8 mouse cellular contexts compared by ENCODE assay signal in genomic region chr7:101836271-101837153, GRCm38 (mm10). TPM values are rescaled to one million over a fixed set of nuclear protein-coding genes. Genes with fewer than 3 reads are reported as not detected.
DNase-seq lines count a peak whose midpoint lies in the region; ATAC-seq and TF ChIP-seq lines count a peak whose summit lies in the region.

No protein-coding gene starts in this region.

- peak overlapping the region; percentile 75 for H3K4me2 ChIP-seq in intestine, embryonic 14.5 days (ENCODE audit: low read length)
- peak overlapping the region; percentile 80 for H3K4me2 ChIP-seq in limb, embryonic 12.5 days
- peak overlapping the region; percentile 85 for H3K4me2 ChIP-seq in midbrain, embryonic 11.5 days

- H3K36me3 ChIP-seq in intestine, embryonic 14.5 days (ENCODE audit: control insufficient read depth, insufficient read depth, low read length) = peaks cover 26% of the 10 kb centered on the region
- peaks cover 28% of the 10 kb centered on the region for H3K36me3 ChIP-seq in limb, embryonic 12.5 days
- peaks cover 13% of the 10 kb centered on the region for H3K36me3 ChIP-seq in midbrain, embryonic 11.5 days (ENCODE audit: control insufficient read depth, insufficient read depth, low read length)
- peaks cover 26% of the 10 kb centered on the region for H3K36me3 ChIP-seq in small intestine, adult 2 months (ENCODE audit: control insufficient read depth, insufficient read depth, low read length)

- no peaks in the 10 kb centered on the region for H3K27me3 ChIP-seq in intestine, embryonic 14.5 days (replicated peaks; ENCODE audit: control insufficient read depth, insufficient read depth, low read length)
- no peaks in the 10 kb centered on the region for H3K27me3 ChIP-seq in limb, embryonic 12.5 days
- no peaks in the 10 kb centered on the region for H3K27me3 ChIP-seq in midbrain, embryonic 11.5 days (ENCODE audit: control insufficient read depth, insufficient read depth, low read length)
- no peaks in the 10 kb centered on the region for H3K27me3 ChIP-seq in small intestine, adult 2 months (ENCODE audit: control insufficient read depth, insufficient read depth, low read length)

- DNase-seq in adrenal gland, adult (ENCODE audit: inconsistent age in 2 of 2, low spot score in 1 of 2) = peak; percentile 66 to 89
- no peak for DNase-seq in adrenal gland, postnatal 4 days (ENCODE audit: low spot score in 2 of 2)
- peak; percentile 71 to 80 for DNase-seq in cerebellum, postnatal 10 days
- peak; percentile 78 for DNase-seq in gastrocnemius, postnatal 10 days
- peak; percentile 88 for DNase-seq in intestine, embryonic 14.5 days (ENCODE audit: low spot score)
- no peak for DNase-seq in midbrain, embryonic 11.5 days (ENCODE audit: low spot score, missing footprints)

- TF ChIP-seq CTCF in small intestine, adult 2 months (IDR thresholded peaks at IDR 0.05; ENCODE audit: extremely low read depth, insufficient read length, insufficient replicate concordance, low read depth, low read length) = no peak

- WGBS in intestine, embryonic 14.5 days = under 1% methylated on average over 56 of the region's 63 CpGs
- WGBS in limb, embryonic 12.5 days = under 1% methylated on average over 63 of the region's 63 CpGs
- under 1% methylated on average over 58 of the region's 63 CpGs for WGBS in midbrain, embryonic 11.5 days
- under 1% methylated on average over 63 of the region's 63 CpGs for WGBS in small intestine, adult 2 months

- peak overlapping the region; percentile 98 for H3K9ac ChIP-seq in intestine, embryonic 14.5 days (ENCODE audit: low read length)
- peak overlapping the region; percentile 97 for H3K9ac ChIP-seq in limb, embryonic 12.5 days (replicated peaks)
- H3K9ac ChIP-seq in midbrain, embryonic 11.5 days (ENCODE audit: low read length) = peak overlapping the region; percentile 98

- ATAC-seq in intestine, embryonic 14.5 days (replicated peaks; ENCODE audit: low FRiP score, low TSS enrichment, low read depth) = peak; percentile 51
- peak; percentile 48 for ATAC-seq in limb, embryonic 12.5 days (ENCODE audit: insufficient number of reproducible peaks, insufficient read depth, low FRiP score, low TSS enrichment, low read depth)
- ATAC-seq in midbrain, embryonic 11.5 days (ENCODE audit: low FRiP score) = peak; percentile 70

- TF ChIP-seq POLR2A in small intestine, adult 2 months (IDR thresholded peaks at IDR 0.05; ENCODE audit: low read depth, low read length) = peak; percentile 10; the same call in 1 of the 2 replicates

- H3K9me3 ChIP-seq in intestine, embryonic 14.5 days (ENCODE audit: control insufficient read depth, low read length) = no peaks in the 10 kb centered on the region
- no peaks in the 10 kb centered on the region for H3K9me3 ChIP-seq in limb, embryonic 12.5 days
- no peaks in the 10 kb centered on the region for H3K9me3 ChIP-seq in midbrain, embryonic 11.5 days (ENCODE audit: control insufficient read depth, low read length)

- peak overlapping the region; percentile 92 for H3K4me3 ChIP-seq in intestine, embryonic 14.5 days (ENCODE audit: low read depth, low read length)
- H3K4me3 ChIP-seq in limb, embryonic 12.5 days (replicated peaks) = peak overlapping the region; percentile 94
- peak overlapping the region; percentile 84 for H3K4me3 ChIP-seq in midbrain, embryonic 11.5 days (ENCODE audit: low read depth, low read length)
- H3K4me3 ChIP-seq in small intestine, adult 2 months (ENCODE audit: low read depth, low read length) = peak overlapping the region; percentile 96

- peaks cover 20% of the 10 kb centered on the region for H3K4me1 ChIP-seq in intestine, embryonic 14.5 days (replicated peaks; ENCODE audit: control insufficient read depth, insufficient read depth, low read length)
- H3K4me1 ChIP-seq in limb, embryonic 12.5 days (replicated peaks) = peaks cover 33% of the 10 kb centered on the region
- peaks cover 22% of the 10 kb centered on the region for H3K4me1 ChIP-seq in midbrain, embryonic 11.5 days (ENCODE audit: control insufficient read depth, insufficient read depth, low read length)
- no peaks in the 10 kb centered on the region; the same call in 1 of the 2 replicates for H3K4me1 ChIP-seq in small intestine, adult 2 months (ENCODE audit: control insufficient read depth, insufficient read depth, insufficient read length, low read length)

- peak overlapping the region; percentile 91 for H3K27ac ChIP-seq in intestine, embryonic 14.5 days (ENCODE audit: low read depth)
- H3K27ac ChIP-seq in limb, embryonic 12.5 days = peak overlapping the region; percentile 99
- peak overlapping the region; percentile 86 for H3K27ac ChIP-seq in midbrain, embryonic 11.5 days (ENCODE audit: low read depth, low read length)
- peak overlapping the region; percentile 90 for H3K27ac ChIP-seq in small intestine, adult 2 months (ENCODE audit: insufficient read depth, low read depth, low read length)

RNA-seq across cellular contexts. Expression of gene Inppl1, which starts 1.5 kb away (rescaled TPM):
- 100 to 1,000 TPM in 1 of 2 experiments, 10 to 100 TPM in 1; 89.5 to 100 TPM for total RNA-seq in adrenal gland, postnatal 4 days (2021)
- 10 to 100 TPM; 76.2 to 89.2 TPM for total RNA-seq in gastrocnemius, postnatal 10 days (2021)
- polyA plus RNA-seq in intestine, embryonic 14.5 days (2014; fragmentation: Nextera tagmentation; extraction: Ambion mirVana) = 24.8 and 27.2 TPM in 2 replicates
- polyA plus RNA-seq in limb, embryonic 12.5 days (2016; fragmentation: Nextera tagmentation; extraction: Ambion mirVana) = 58.1 and 59.2 TPM in 2 replicates
- polyA plus RNA-seq in midbrain, embryonic 11.5 days (2014; fragmentation: Nextera tagmentation; extraction: Ambion mirVana) = 33.9 and 35.5 TPM in 2 replicates
- polyA plus RNA-seq in small intestine, adult 2 months (2012; rRNA removed) = 53.0 and 108 TPM in 2 replicates

RNA-seq across cellular contexts. Expression of gene Phox2a, which starts 18.4 kb away (rescaled TPM):
- 10 to 100 TPM; 56.2 to 66.9 TPM for total RNA-seq in adrenal gland, postnatal 4 days (2021)
- under 1 TPM in 1 of 2 experiments, not detected in 1; 0.14 TPM for total RNA-seq in gastrocnemius, postnatal 10 days (2021)
- 6.9 and 7.5 TPM in 2 replicates for polyA plus RNA-seq in intestine, embryonic 14.5 days (2014; fragmentation: Nextera tagmentation; extraction: Ambion mirVana)
- polyA plus RNA-seq in limb, embryonic 12.5 days (2016; fragmentation: Nextera tagmentation; extraction: Ambion mirVana) = 0.13 TPM in 1 of 2 replicates, not detected in the other
- polyA plus RNA-seq in midbrain, embryonic 11.5 days (2014; fragmentation: Nextera tagmentation; extraction: Ambion mirVana) = 0.52 and 1.1 TPM in 2 replicates
- 0.52 and 0.61 TPM in 2 replicates for polyA plus RNA-seq in small intestine, adult 2 months (2012; rRNA removed)

RNA-seq across cellular contexts. Expression of gene Folr2, which starts 20.5 kb away (rescaled TPM):
- 1 to 10 TPM; 2.8 to 3.0 TPM for total RNA-seq in adrenal gland, postnatal 4 days (2021)
- 1 to 10 TPM; 4.2 to 6.0 TPM for total RNA-seq in gastrocnemius, postnatal 10 days (2021)
- 2.1 and 2.5 TPM in 2 replicates for polyA plus RNA-seq in intestine, embryonic 14.5 days (2014; fragmentation: Nextera tagmentation; extraction: Ambion mirVana)
- 0.24 TPM in 1 of 2 replicates, not detected in the other for polyA plus RNA-seq in limb, embryonic 12.5 days (2016; fragmentation: Nextera tagmentation; extraction: Ambion mirVana)
- 1.5 and 1.7 TPM in 2 replicates for polyA plus RNA-seq in midbrain, embryonic 11.5 days (2014; fragmentation: Nextera tagmentation; extraction: Ambion mirVana)
- 0.52 and 7.5 TPM in 2 replicates for polyA plus RNA-seq in small intestine, adult 2 months (2012; rRNA removed)

RNA-seq across cellular contexts. Expression of gene Anapc15, which starts 27.0 kb away (rescaled TPM):
- 10 to 100 TPM; 34.3 to 35.5 TPM for total RNA-seq in adrenal gland, postnatal 4 days (2021)
- 10 to 100 TPM; 23.1 to 23.8 TPM for total RNA-seq in gastrocnemius, postnatal 10 days (2021)
- polyA plus RNA-seq in intestine, embryonic 14.5 days (2014; fragmentation: Nextera tagmentation; extraction: Ambion mirVana) = 71.3 and 76.3 TPM in 2 replicates
- 81.7 and 82.4 TPM in 2 replicates for polyA plus RNA-seq in limb, embryonic 12.5 days (2016; fragmentation: Nextera tagmentation; extraction: Ambion mirVana)
- polyA plus RNA-seq in midbrain, embryonic 11.5 days (2014; fragmentation: Nextera tagmentation; extraction: Ambion mirVana) = 80.6 and 87.8 TPM in 2 replicates
- 13.2 and 22.6 TPM in 2 replicates for polyA plus RNA-seq in small intestine, adult 2 months (2012; rRNA removed)

RNA-seq across cellular contexts. Expression of gene Folr1, which starts 34.1 kb away (rescaled TPM):
- 10 to 100 TPM in 1 of 2 experiments, 1 to 10 TPM in 1; 1.9 to 29.1 TPM for total RNA-seq in adrenal gland, postnatal 4 days (2021)
- total RNA-seq in gastrocnemius, postnatal 10 days (2021) = 1 to 10 TPM; 1.7 to 2.4 TPM
- polyA plus RNA-seq in intestine, embryonic 14.5 days (2014; fragmentation: Nextera tagmentation; extraction: Ambion mirVana) = 76.1 and 79.2 TPM in 2 replicates
- not detected in 2 replicates for polyA plus RNA-seq in limb, embryonic 12.5 days (2016; fragmentation: Nextera tagmentation; extraction: Ambion mirVana)
- polyA plus RNA-seq in midbrain, embryonic 11.5 days (2014; fragmentation: Nextera tagmentation; extraction: Ambion mirVana) = 11.6 and 12.4 TPM in 2 replicates
- 0.84 and 0.85 TPM in 2 replicates for polyA plus RNA-seq in small intestine, adult 2 months (2012; rRNA removed)

Comparison
In these comparisons a context has a peak if more than half of its experiments do, and no peak if none do; other contexts are left out.
1. DNase-seq: peak in adrenal gland, adult (2 of 2), cerebellum, postnatal 10 days (2 of 2), gastrocnemius, postnatal 10 days (single experiment) and intestine, embryonic 14.5 days (single experiment); none in adrenal gland, postnatal 4 days (0 of 2) and midbrain, embryonic 11.5 days (single experiment).
2. Peak in every context shown above with its lines, with median percentiles within 50 percentile points of each other: ATAC-seq, H3K27ac ChIP-seq, H3K4me2 ChIP-seq, H3K4me3 ChIP-seq and H3K9ac ChIP-seq.